Mouse (Mus musculus) forebrain, embryonic 11.5 days (tissue): Measurements from ENCODE around the gene Pla2g3. TPM values are rescaled to one million over a fixed set of nuclear protein-coding genes. Genes with fewer than 3 reads are reported as not detected.

Source experiments
- ATAC-seq: fragments of 200-750 bp; cut with Nextera tagmentation; replicated peaks from 2 replicates; pipeline ENCODE4 v1.8.0; 2017; ENCODE audit warnings: moderate TSS enrichment; ENCODE audit not compliant: low FRiP score
- DNase-seq: peaks from one replicate; pipeline ENCODE4 v3.0.0-alpha.2; 2017; ENCODE audit warnings: low spot score
- H3K27ac ChIP-seq: fragments of 300-500 bp; sonication (generic); 2 replicates; pipeline ENCODE4 v1.5.1; 2014; ENCODE audit warnings: low read depth, low read length
- H3K27me3 ChIP-seq: fragments of 300-500 bp; sonication (generic); 2 replicates; pipeline ENCODE4 v1.6.1; 2014; ENCODE audit warnings: mild to moderate bottlenecking, low read length, mixed read lengths; ENCODE audit not compliant: control insufficient read depth, insufficient read depth
- H3K36me3 ChIP-seq: fragments of 300-500 bp; sonication (generic); 2 replicates; pipeline ENCODE4 v1.6.1; 2014; ENCODE audit warnings: mild to moderate bottlenecking, low read length, moderate library complexity, mixed read lengths; ENCODE audit not compliant: control insufficient read depth, insufficient read depth
- H3K4me1 ChIP-seq: fragments of 300-500 bp; sonication (generic); replicated peaks from 2 replicates; pipeline ENCODE4 v1.6.1; 2014; ENCODE audit warnings: low read length, mixed read lengths; ENCODE audit not compliant: control insufficient read depth, insufficient read depth
- H3K4me2 ChIP-seq: fragments of 300-500 bp; sonication (generic); 2 replicates; pipeline ENCODE4 v1.6.1; 2014; ENCODE audit warnings: low read depth, mild to moderate bottlenecking, low read length, moderate library complexity, mixed read lengths; ENCODE audit not compliant: severe bottlenecking
- H3K4me3 ChIP-seq: fragments of 300-500 bp; sonication (generic); 2 replicates; pipeline ENCODE4 v1.5.1; 2014; ENCODE audit warnings: low read depth, low read length
- H3K9ac ChIP-seq: fragments of 300-500 bp; sonication (generic); 2 replicates; pipeline ENCODE4 v1.6.1; 2014; ENCODE audit warnings: low read length
- H3K9me3 ChIP-seq: fragments of 300-500 bp; sonication (generic); 2 replicates; pipeline ENCODE4 v1.6.1; 2016; ENCODE audit warnings: low read length, mixed read lengths; ENCODE audit not compliant: control insufficient read depth
- WGBS: fragments of 180-500 bp; shearing (Covaris S2); extraction: QIAGEN DNeasy Blood & Tissue Kit; methylation state at CpG from one replicate; pipeline ENCODE4 v1.1.7; 2014; 5-methylcytosine and 5-hydroxymethylcytosine counted together
- polyA plus RNA-seq: library from polyadenylated mRNA; unstranded; fragments of >200 nt; fragmentation: Nextera tagmentation; extraction: Ambion mirVana; gene quantifications from 2 replicates; pipeline ENCODE4 v1.2.1, GENCODE M21; 2014

The Pla2g3 gene
- polyA plus RNA-seq, 1 experiment from 2014 or later: 0.92 TPM

GRCm38 (mm10) chr11:3453467-3453866 is 34.6 kb upstream of the Pla2g3 start:
- Histone ChIP-seq H3K9ac (no peak overlapping the region), H3K36me3 (no peaks in the 10 kb centered on the region; the same call in 1 of the 2 replicates), H3K4me3 (peak overlapping the region; percentile 73; the same call in 1 of the 2 replicates), H3K9me3 (no peaks in the 10 kb centered on the region), H3K4me1 (no peaks in the 10 kb centered on the region), H3K4me2 (peak overlapping the region; percentile 93; the same call in 1 of the 2 replicates), H3K27me3 (no peaks in the 10 kb centered on the region), H3K27ac (no peak overlapping the region)
- ATAC-seq (no peak), DNase-seq (no peak)
- WGBS: 82% methylated on average over 6 of the region's 6 CpGs

GRCm38 (mm10) chr11:3454506-3454905 is 33.6 kb upstream of the Pla2g3 start:
- Histone ChIP-seq H3K27me3 (no peaks in the 10 kb centered on the region), H3K4me2 (no peak overlapping the region), H3K4me1 (no peaks in the 10 kb centered on the region), H3K9me3 (no peaks in the 10 kb centered on the region), H3K4me3 (no peak overlapping the region), H3K27ac (no peak overlapping the region), H3K36me3 (no peaks in the 10 kb centered on the region; the same call in 1 of the 2 replicates), H3K9ac (no peak overlapping the region)
- ATAC-seq: no peak
- no peak for DNase-seq
- WGBS: 93% methylated on average over 3 of the region's 3 CpGs

DNA sequence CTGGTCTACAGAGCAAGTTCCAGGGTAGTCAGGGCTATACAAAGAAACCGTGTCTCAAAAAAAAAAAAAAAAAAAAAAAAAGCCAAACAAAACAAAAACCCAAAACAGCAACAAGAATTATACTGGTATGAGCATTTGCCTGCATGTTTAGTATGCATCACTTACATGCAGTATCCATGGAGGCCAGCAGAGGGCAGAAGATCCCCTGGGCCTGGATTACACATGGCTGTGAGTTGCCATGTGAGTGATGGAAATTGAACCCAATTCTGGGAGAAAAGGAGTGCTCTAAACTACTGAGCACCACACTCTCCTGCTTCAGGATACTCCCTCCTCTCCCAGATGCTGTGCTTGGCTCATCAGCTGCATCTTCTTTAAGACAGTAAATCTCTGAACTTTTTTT is 31.7 kb upstream of the Pla2g3 start:
- no peak for ATAC-seq
- H3K9ac ChIP-seq: no peak overlapping the region

DNA sequence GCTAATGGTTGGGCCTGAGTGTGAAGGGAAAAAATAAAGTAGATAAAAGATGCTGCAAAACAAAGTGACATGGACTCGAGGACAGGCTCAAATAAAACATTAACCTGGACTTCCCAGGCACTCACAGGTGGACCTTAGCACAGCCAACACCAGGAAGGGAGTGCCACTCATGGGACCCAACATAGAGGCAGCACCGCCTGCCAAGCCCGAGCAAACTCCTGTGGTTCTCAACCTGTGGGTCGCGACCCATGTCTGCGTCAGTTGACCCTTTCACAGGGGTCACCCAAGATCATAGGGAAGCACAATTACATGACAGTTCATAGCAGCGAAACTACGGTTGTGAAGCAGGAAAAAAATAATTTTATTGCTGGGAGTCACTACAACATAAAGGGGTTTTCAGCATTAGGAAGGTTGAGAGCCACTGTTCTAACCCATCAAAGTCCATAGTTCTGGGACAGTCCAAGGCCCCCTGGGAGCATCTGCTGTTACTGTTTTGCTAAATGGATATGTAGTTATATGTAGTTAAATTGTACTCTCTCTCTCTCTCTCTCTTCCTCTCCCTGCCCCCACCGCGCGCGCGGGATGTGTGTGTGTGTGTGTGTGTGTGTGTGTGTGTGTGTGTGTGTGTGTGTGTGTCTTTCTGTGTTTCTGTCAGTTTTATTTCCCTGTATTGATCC is 29.5 kb upstream of the Pla2g3 start:
- Histone ChIP-seq H3K9me3 (no peaks in the 10 kb centered on the region), H3K36me3 (no peaks in the 10 kb centered on the region; the same call in 1 of the 2 replicates), H3K27ac (no peak overlapping the region), H3K4me2 (no peak overlapping the region), H3K4me1 (no peaks in the 10 kb centered on the region), H3K27me3 (no peaks in the 10 kb centered on the region), H3K4me3 (no peak overlapping the region), H3K9ac (no peak overlapping the region)
- ATAC-seq (no peak), DNase-seq (no peak)
- WGBS: 90% methylated on average over 13 of the region's 13 CpGs

More for the DNA sequence above, 31.7 kb upstream of the Pla2g3 start:
- Histone ChIP-seq H3K4me3 (no peak overlapping the region), H3K27ac (no peak overlapping the region), H3K27me3 (no peaks in the 10 kb centered on the region), H3K4me2 (no peak overlapping the region), H3K4me1 (no peaks in the 10 kb centered on the region), H3K36me3 (no peaks in the 10 kb centered on the region; the same call in 1 of the 2 replicates), H3K9me3 (no peaks in the 10 kb centered on the region)
- peak; percentile 82 for DNase-seq
- WGBS: 29% methylated on average over 1 of the region's 1 CpGs

DNA sequence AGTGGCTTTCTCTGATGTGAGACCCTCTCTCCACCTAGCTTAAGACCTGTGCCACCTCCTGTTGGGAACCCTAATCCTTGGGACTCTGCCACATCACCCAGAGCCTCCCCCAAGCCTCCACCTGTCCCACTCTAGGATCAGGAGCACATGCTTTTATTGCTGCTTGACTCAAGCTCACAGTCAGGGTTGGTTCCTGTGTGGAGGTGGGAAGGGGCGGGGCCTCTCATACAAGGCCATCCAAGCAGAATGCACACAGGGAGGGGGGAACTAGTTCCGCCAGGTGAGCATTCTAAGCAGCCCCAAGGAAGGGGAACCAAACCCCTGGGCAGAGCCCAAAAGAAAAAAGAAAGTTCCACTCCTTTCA is 29.0 kb upstream of the Pla2g3 start:
- WGBS: 76% methylated on average over 2 of the region's 2 CpGs
- DNase-seq: no peak
- Histone ChIP-seq H3K9me3 (no peaks in the 10 kb centered on the region), H3K27me3 (no peaks in the 10 kb centered on the region), H3K4me1 (no peaks in the 10 kb centered on the region), H3K4me3 (no peak overlapping the region), H3K4me2 (no peak overlapping the region), H3K27ac (no peak overlapping the region), H3K36me3 (no peaks in the 10 kb centered on the region; the same call in 1 of the 2 replicates), H3K9ac (no peak overlapping the region)
- ATAC-seq: no peak

GRCm38 (mm10) chr11:3462846-3463245 is 25.2 kb upstream of the Pla2g3 start:
- Histone ChIP-seq H3K27me3 (no peaks in the 10 kb centered on the region), H3K27ac (no peak overlapping the region), H3K4me3 (no peak overlapping the region), H3K36me3 (no peaks in the 10 kb centered on the region), H3K4me1 (no peaks in the 10 kb centered on the region), H3K4me2 (no peak overlapping the region), H3K9me3 (no peaks in the 10 kb centered on the region), H3K9ac (no peak overlapping the region)
- no peak for ATAC-seq
- DNase-seq: no peak
- 94% methylated on average over 1 of the region's 1 CpGs for WGBS

GRCm38 (mm10) chr11:3471448-3471850 is 16.6 kb upstream of the Pla2g3 start:
- ATAC-seq (no peak), DNase-seq (no peak)
- H3K4me2 ChIP-seq: no peak overlapping the region
- H3K9ac ChIP-seq: no peak overlapping the region
- no peak overlapping the region for H3K4me3 ChIP-seq
- 25% methylated on average over 11 of the region's 11 CpGs for WGBS
- no peaks in the 10 kb centered on the region for H3K27me3 ChIP-seq
- no peaks in the 10 kb centered on the region for H3K4me1 ChIP-seq
- H3K36me3 ChIP-seq: no peaks in the 10 kb centered on the region
- no peaks in the 10 kb centered on the region for H3K9me3 ChIP-seq
- H3K27ac ChIP-seq: no peak overlapping the region

DNA sequence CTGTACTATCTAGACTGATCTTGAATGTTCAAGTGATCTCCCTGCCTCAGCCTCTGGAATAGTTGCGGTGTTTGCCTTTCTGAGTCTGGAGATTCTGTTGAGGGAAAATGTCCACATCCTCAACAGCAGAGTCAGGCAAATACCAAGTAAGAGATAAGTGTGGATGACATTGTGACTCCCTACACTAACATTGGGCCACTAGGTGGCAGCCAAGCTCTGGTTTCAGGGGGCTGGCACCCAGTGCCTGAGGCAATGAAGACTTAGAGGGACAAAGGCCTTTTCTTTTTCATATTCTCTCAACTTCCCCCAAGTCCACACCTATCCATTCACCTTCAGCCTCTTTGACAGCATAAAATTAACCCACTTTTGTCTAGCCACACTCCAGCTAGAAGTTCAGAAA is 15.6 kb upstream of the Pla2g3 start:
- Histone ChIP-seq H3K27me3 (no peaks in the 10 kb centered on the region), H3K27ac (no peak overlapping the region), H3K4me3 (no peak overlapping the region), H3K9ac (no peak overlapping the region), H3K4me2 (no peak overlapping the region), H3K9me3 (no peaks in the 10 kb centered on the region), H3K4me1 (no peaks in the 10 kb centered on the region), H3K36me3 (no peaks in the 10 kb centered on the region)
- peak; percentile 88 for DNase-seq
- WGBS: 32% methylated on average over 1 of the region's 1 CpGs
- 0 out of 2 replicates have a peak, but pooled peaks have one; percentile 66 for ATAC-seq

GRCm38 (mm10) chr11:3474480-3475115 is 13.5 kb upstream of the Pla2g3 start:
- Histone ChIP-seq H3K27me3 (no peaks in the 10 kb centered on the region), H3K4me2 (no peak overlapping the region)
- ATAC-seq: no peak

More at GRCm38 (mm10) chr11:3474480-3475115, 13.5 kb upstream of the Pla2g3 start:
- H3K9ac ChIP-seq: no peak overlapping the region
- no peaks in the 10 kb centered on the region for H3K9me3 ChIP-seq
- no peak overlapping the region for H3K27ac ChIP-seq
- no peak overlapping the region for H3K4me3 ChIP-seq
- WGBS: 90% methylated on average over 7 of the region's 7 CpGs
- no peaks in the 10 kb centered on the region for H3K36me3 ChIP-seq
- DNase-seq: no peak
- H3K4me1 ChIP-seq: no peaks in the 10 kb centered on the region
